Mouse (Mus musculus) intestine, embryonic 15.5 days (tissue): ENCODE data around the gene Clk1. TPM values are rescaled to one million over a fixed set of nuclear protein-coding genes. Genes with fewer than 3 reads are reported as not detected.
A peak's percentile ranks its signal among the peaks of the same experiment; 100 is the strongest.

Experiments
- ATAC-seq: fragments of 200-750 bp; cut with Nextera tagmentation; 2 replicates; pipeline ENCODE4 v1.8.0; 2017; ENCODE audit warnings: moderate TSS enrichment, moderate library complexity
- H3K27ac ChIP-seq: fragments of 300-500 bp; sonication (generic); 2 replicates; pipeline ENCODE4 v1.5.1; 2015; ENCODE audit warnings: mild to moderate bottlenecking, inconsistent platforms
- H3K27me3 ChIP-seq: fragments of 300-500 bp; sonication (generic); replicated peaks from 2 replicates; pipeline ENCODE4 v1.6.1; 2015; ENCODE audit warnings: inconsistent platforms
- H3K36me3 ChIP-seq: fragments of 300-500 bp; sonication (generic); 2 replicates; pipeline ENCODE4 v1.6.1; 2015; ENCODE audit warnings: inconsistent platforms
- H3K4me1 ChIP-seq: fragments of 300-500 bp; sonication (generic); replicated peaks from 2 replicates; pipeline ENCODE4 v1.6.1; 2015; ENCODE audit warnings: inconsistent platforms
- H3K4me2 ChIP-seq: fragments of 300-500 bp; sonication (generic); replicated peaks from 2 replicates; pipeline ENCODE4 v1.6.1; 2015; ENCODE audit warnings: mild to moderate bottlenecking, inconsistent platforms
- H3K4me3 ChIP-seq: fragments of 300-500 bp; sonication (generic); replicated peaks from 2 replicates; pipeline ENCODE4 v1.5.1; 2015; ENCODE audit warnings: inconsistent platforms
- H3K9ac ChIP-seq: fragments of 300-500 bp; sonication (generic); 2 replicates; pipeline ENCODE4 v1.6.1; 2015; ENCODE audit warnings: inconsistent platforms
- H3K9me3 ChIP-seq: fragments of 300-500 bp; sonication (generic); 2 replicates; pipeline ENCODE4 v1.6.1; 2016; ENCODE audit warnings: inconsistent platforms
- WGBS: fragments of 180-500 bp; shearing (Covaris S2); methylation state at CpG from one replicate; pipeline ENCODE4 v1.1.7; 2015; 5-methylcytosine and 5-hydroxymethylcytosine counted together
- polyA plus RNA-seq: library from polyadenylated mRNA; unstranded; fragments of >200 nt; fragmentation: Nextera tagmentation; extraction: Ambion mirVana; gene quantifications from 2 replicates; pipeline ENCODE4 v1.2.1, GENCODE M21; 2015

The Clk1 gene
- polyA plus RNA-seq, 1 experiment from 2014 or later: 157 TPM

- peak overlapping the region; percentile 69 for H3K4me2 ChIP-seq
- no peaks in the 10 kb centered on the region; the same call in 1 of the 2 replicates for H3K36me3 ChIP-seq
- H3K27ac ChIP-seq: peak overlapping the region; percentile 95
- no peaks in the 10 kb centered on the region for H3K9me3 ChIP-seq
- peaks cover 6% of the 10 kb centered on the region; the same call in 1 of the 2 replicates for H3K4me1 ChIP-seq
- H3K27me3 ChIP-seq: no peaks in the 10 kb centered on the region
- 0 out of 2 replicates have a peak, but pooled peaks have one; percentile 30 for ATAC-seq
- peak overlapping the region; percentile 79 for H3K4me3 ChIP-seq
- H3K9ac ChIP-seq: peak overlapping the region; percentile 79
- WGBS: 8% methylated on average over 10 of the region's 10 CpGs
Observed at GRCm38 (mm10) chr1:58444691-58445090, 20.8 kb upstream of the Clk1 start.

- ATAC-seq: no peak
- peaks cover 10% of the 10 kb centered on the region; the same call in 1 of the 2 replicates for H3K36me3 ChIP-seq
- no peaks in the 10 kb centered on the region for H3K9me3 ChIP-seq
- no peaks in the 10 kb centered on the region for H3K27me3 ChIP-seq
- 90% methylated on average over 3 of the region's 3 CpGs for WGBS
- H3K4me1 ChIP-seq: peaks cover 12% of the 10 kb centered on the region; the same call in 1 of the 2 replicates
- no peak overlapping the region for H3K4me3 ChIP-seq
- no peak overlapping the region; the same call in 1 of the 2 replicates for H3K4me2 ChIP-seq
- no peak overlapping the region for H3K27ac ChIP-seq
- H3K9ac ChIP-seq: no peak overlapping the region
Observed at GRCm38 (mm10) chr1:58424551-58424950, 685 bp upstream of the Clk1 start.

- peak overlapping the region; percentile 71 for H3K4me2 ChIP-seq
- H3K27ac ChIP-seq: peak overlapping the region; percentile 99
- H3K4me1 ChIP-seq: peaks cover 12% of the 10 kb centered on the region; the same call in 1 of the 2 replicates
- peak overlapping the region; percentile 96 for H3K4me3 ChIP-seq
- no peaks in the 10 kb centered on the region for H3K9me3 ChIP-seq
- peaks cover 14% of the 10 kb centered on the region; the same call in 1 of the 2 replicates for H3K36me3 ChIP-seq
- peak; percentile 70 for ATAC-seq
- no peaks in the 10 kb centered on the region for H3K27me3 ChIP-seq
- WGBS: 5% methylated on average over 13 of the region's 13 CpGs
- H3K9ac ChIP-seq: peak overlapping the region; percentile 100
Observed at GRCm38 (mm10) chr1:58422879-58423278, 987 bp downstream of the Clk1 start.

GRCm38 (mm10) chr1:58420961-58421360 is 2.9 kb downstream of the Clk1 start:
- H3K4me3 ChIP-seq: no peak overlapping the region
- 39% methylated on average over 7 of the region's 7 CpGs for WGBS
- peaks cover 21% of the 10 kb centered on the region; the same call in 1 of the 2 replicates for H3K36me3 ChIP-seq
- H3K9ac ChIP-seq: no peak overlapping the region
- no peak for ATAC-seq
- H3K4me1 ChIP-seq: peaks cover 12% of the 10 kb centered on the region; the same call in 1 of the 2 replicates
- no peaks in the 10 kb centered on the region for H3K27me3 ChIP-seq
- peak overlapping the region; percentile 71 for H3K4me2 ChIP-seq
- H3K9me3 ChIP-seq: no peaks in the 10 kb centered on the region
- H3K27ac ChIP-seq: no peak overlapping the region

- Histone ChIP-seq H3K27me3 (no peaks in the 10 kb centered on the region), H3K4me2 (no peak overlapping the region), H3K4me3 (no peak overlapping the region), H3K4me1 (peaks cover 12% of the 10 kb centered on the region; the same call in 1 of the 2 replicates), H3K9ac (no peak overlapping the region), H3K36me3 (peaks cover 26% of the 10 kb centered on the region; the same call in 1 of the 2 replicates), H3K9me3 (no peaks in the 10 kb centered on the region), H3K27ac (no peak overlapping the region)
- no peak for ATAC-seq
- WGBS: 82% methylated on average over 10 of the region's 10 CpGs
Observed at GRCm38 (mm10) chr1:58420032-58420431, 3.8 kb downstream of the Clk1 start.

- Histone ChIP-seq H3K4me1 (peaks cover 5% of the 10 kb centered on the region; the same call in 1 of the 2 replicates), H3K4me2 (no peak overlapping the region), H3K27me3 (no peaks in the 10 kb centered on the region), H3K27ac (no peak overlapping the region), H3K9me3 (no peaks in the 10 kb centered on the region), H3K4me3 (no peak overlapping the region), H3K9ac (no peak overlapping the region), H3K36me3 (peaks cover 50% of the 10 kb centered on the region)
- ATAC-seq: no peak
- WGBS: 86% methylated on average over 2 of the region's 2 CpGs
Observed at GRCm38 (mm10) chr1:58416048-58416447, 7.8 kb downstream of the Clk1 start.

GRCm38 (mm10) chr1:58415442-58415841 is 8.4 kb downstream of the Clk1 start:
- Histone ChIP-seq H3K27ac (no peak overlapping the region), H3K4me2 (no peak overlapping the region), H3K36me3 (peaks cover 53% of the 10 kb centered on the region), H3K4me3 (no peak overlapping the region), H3K9me3 (no peaks in the 10 kb centered on the region), H3K9ac (no peak overlapping the region), H3K4me1 (0 out of 2 replicates have a peak, but pooled peaks cover 2% of the 10 kb centered on the region), H3K27me3 (no peaks in the 10 kb centered on the region)
- WGBS: 32% methylated on average over 1 of the region's 1 CpGs
- no peak for ATAC-seq

GRCm38 (mm10) chr1:58410776-58411175 is 13.1 kb downstream of the Clk1 start:
- Histone ChIP-seq H3K27me3 (no peaks in the 10 kb centered on the region), H3K27ac (no peak overlapping the region), H3K9ac (no peak overlapping the region), H3K4me1 (no peaks in the 10 kb centered on the region), H3K4me2 (no peak overlapping the region), H3K9me3 (no peaks in the 10 kb centered on the region), H3K36me3 (peaks cover 39% of the 10 kb centered on the region), H3K4me3 (no peak overlapping the region)
- 90% methylated on average over 7 of the region's 7 CpGs for WGBS
- ATAC-seq: no peak

GRCm38 (mm10) chr1:58410198-58410588 is 13.7 kb downstream of the Clk1 start:
- no peak overlapping the region for H3K4me3 ChIP-seq
- ATAC-seq: no peak
- H3K36me3 ChIP-seq: peaks cover 36% of the 10 kb centered on the region
- H3K27me3 ChIP-seq: no peaks in the 10 kb centered on the region
- no peak overlapping the region for H3K9ac ChIP-seq
- 83% methylated on average over 3 of the region's 3 CpGs for WGBS
- H3K9me3 ChIP-seq: no peaks in the 10 kb centered on the region
- no peak overlapping the region for H3K4me2 ChIP-seq
- H3K27ac ChIP-seq: no peak overlapping the region
- H3K4me1 ChIP-seq: no peaks in the 10 kb centered on the region

- 82% methylated on average over 5 of the region's 5 CpGs for WGBS
- H3K9ac ChIP-seq: no peak overlapping the region
- H3K27ac ChIP-seq: no peak overlapping the region
- ATAC-seq: no peak
- H3K9me3 ChIP-seq: no peaks in the 10 kb centered on the region
- peaks cover 34% of the 10 kb centered on the region for H3K36me3 ChIP-seq
- H3K4me2 ChIP-seq: no peak overlapping the region
- H3K4me1 ChIP-seq: no peaks in the 10 kb centered on the region
- H3K4me3 ChIP-seq: no peak overlapping the region
- no peaks in the 10 kb centered on the region for H3K27me3 ChIP-seq
Observed at GRCm38 (mm10) chr1:58409553-58410197, 14.2 kb downstream of the Clk1 start.

- Histone ChIP-seq H3K9me3 (no peaks in the 10 kb centered on the region), H3K27me3 (no peaks in the 10 kb centered on the region), H3K27ac (no peak overlapping the region), H3K4me2 (no peak overlapping the region), H3K9ac (no peak overlapping the region), H3K36me3 (peaks cover 26% of the 10 kb centered on the region), H3K4me1 (no peaks in the 10 kb centered on the region), H3K4me3 (no peak overlapping the region)
- WGBS: 83% methylated on average over 6 of the region's 6 CpGs
- ATAC-seq: no peak
Observed at GRCm38 (mm10) chr1:58408141-58408540, 15.7 kb downstream of the Clk1 start.

GRCm38 (mm10) chr1:58407321-58407720 is 16.5 kb downstream of the Clk1 start:
- no peak overlapping the region for H3K4me2 ChIP-seq
- no peak for ATAC-seq
- no peaks in the 10 kb centered on the region for H3K4me1 ChIP-seq
- H3K27ac ChIP-seq: no peak overlapping the region
- H3K36me3 ChIP-seq: peaks cover 23% of the 10 kb centered on the region
- H3K4me3 ChIP-seq: no peak overlapping the region
- 97% methylated on average over 7 of the region's 7 CpGs for WGBS
- H3K9me3 ChIP-seq: no peaks in the 10 kb centered on the region
- no peak overlapping the region for H3K9ac ChIP-seq
- no peaks in the 10 kb centered on the region for H3K27me3 ChIP-seq

- H3K27me3 ChIP-seq: no peaks in the 10 kb centered on the region
- no peak for ATAC-seq
- peaks cover 24% of the 10 kb centered on the region for H3K36me3 ChIP-seq
- 94% methylated on average over 5 of the region's 5 CpGs for WGBS
- H3K4me3 ChIP-seq: no peak overlapping the region
- H3K4me1 ChIP-seq: no peaks in the 10 kb centered on the region
- H3K27ac ChIP-seq: no peak overlapping the region
- no peak overlapping the region for H3K9ac ChIP-seq
- no peaks in the 10 kb centered on the region for H3K9me3 ChIP-seq
- H3K4me2 ChIP-seq: no peak overlapping the region
Observed at GRCm38 (mm10) chr1:58403745-58404144, 20.1 kb downstream of the Clk1 start.
